Mouse (Mus musculus) lung, embryonic 16.5 days (tissue): ENCODE results near the gene Tmem102. TPM values are rescaled to one million over a fixed set of nuclear protein-coding genes. Genes with fewer than 3 reads are reported as not detected.

ENCODE experiments used
- ATAC-seq: fragments of 200-750 bp; cut with Nextera tagmentation; 2 replicates; pipeline ENCODE4 v1.8.0; 2017; ENCODE audit warnings: low read depth, mild to moderate bottlenecking, moderate library complexity
- H3K27ac ChIP-seq: fragments of 300-500 bp; sonication (generic); 2 replicates; pipeline ENCODE4 v1.5.1; 2014; ENCODE audit warnings: mild to moderate bottlenecking, control low read depth, low read length
- H3K27me3 ChIP-seq: fragments of 300-500 bp; sonication (generic); 2 replicates; pipeline ENCODE4 v1.6.1; 2014; ENCODE audit warnings: low read depth, low read length, mixed read lengths; ENCODE audit not compliant: control insufficient read depth, insufficient read depth
- H3K36me3 ChIP-seq: fragments of 300-500 bp; sonication (generic); 2 replicates; pipeline ENCODE4 v1.6.1; 2014; ENCODE audit warnings: low read length; ENCODE audit not compliant: control insufficient read depth, insufficient read depth
- H3K4me1 ChIP-seq: fragments of 300-500 bp; sonication (generic); replicated peaks from 2 replicates; pipeline ENCODE4 v1.6.1; 2014; ENCODE audit warnings: low read length, mixed read lengths; ENCODE audit not compliant: control insufficient read depth, insufficient read depth
- H3K4me2 ChIP-seq: fragments of 300-500 bp; sonication (generic); 2 replicates; pipeline ENCODE4 v1.6.1; 2014; ENCODE audit warnings: low read depth, low read length, control low read depth
- H3K4me3 ChIP-seq: fragments of 300-500 bp; sonication (generic); 2 replicates; pipeline ENCODE4 v1.5.1; 2014; ENCODE audit warnings: mild to moderate bottlenecking, low read length, control low read depth
- H3K9ac ChIP-seq: fragments of 300-500 bp; sonication (generic); 2 replicates; pipeline ENCODE4 v1.6.1; 2014; ENCODE audit warnings: low read length, control low read depth
- H3K9me3 ChIP-seq: fragments of 300-500 bp; sonication (generic); 2 replicates; pipeline ENCODE4 v1.6.1; 2016; ENCODE audit warnings: low read length; ENCODE audit not compliant: control insufficient read depth
- WGBS: fragments of 180-500 bp; shearing (Covaris S2); extraction: QIAGEN DNeasy Blood & Tissue Kit; methylation state at CpG from one replicate; pipeline ENCODE4 v1.1.7; 2014; 5-methylcytosine and 5-hydroxymethylcytosine counted together
- polyA plus RNA-seq: library from polyadenylated mRNA; unstranded; fragments of >200 nt; fragmentation: Nextera tagmentation; extraction: Ambion mirVana; gene quantifications from 2 replicates; pipeline ENCODE4 v1.2.1, GENCODE M21; 2015

Gene Tmem102
- polyA plus RNA-seq: 6.5 and 8.6 TPM in 2 replicates

GRCm38 (mm10) chr11:69804972-69805909 lies at the start of gene Tmem102:
TSS of gene Tmem102 (minus strand) at chr11:69805624.
- WGBS: 10% methylated on average over 29 of the region's 29 CpGs

GRCm38 (mm10) chr11:69854680-69855079 lies 49.3 kb upstream of the Tmem102 start:
- no peak for ATAC-seq
- H3K9ac ChIP-seq: no peak overlapping the region
- no peaks in the 10 kb centered on the region; the same call in 1 of the 2 replicates for H3K27me3 ChIP-seq
- H3K4me2 ChIP-seq: no peak overlapping the region
- no peaks in the 10 kb centered on the region for H3K9me3 ChIP-seq
- no peak overlapping the region for H3K27ac ChIP-seq
- no peaks in the 10 kb centered on the region for H3K4me1 ChIP-seq
- peaks cover 22% of the 10 kb centered on the region for H3K36me3 ChIP-seq
- no peak overlapping the region for H3K4me3 ChIP-seq
- 72% methylated on average over 10 of the region's 10 CpGs for WGBS

More at GRCm38 (mm10) chr11:69804972-69805909, at the start of gene Tmem102:
- H3K36me3 ChIP-seq: no peaks in the 10 kb centered on the region
- peak within 1 kb of the TSS; percentile 66 for H3K4me3 ChIP-seq
- peak within 1 kb of the TSS; percentile 75 for H3K9ac ChIP-seq
- peaks cover 3% of the 10 kb centered on the region; the same call in 1 of the 2 replicates for H3K9me3 ChIP-seq
- no peak within 1 kb of the TSS for H3K27ac ChIP-seq
- peak within 1 kb of the TSS; percentile 98 for H3K4me2 ChIP-seq
- H3K4me1 ChIP-seq: peaks cover 39% of the 10 kb centered on the region
- ATAC-seq: no peak
- peaks cover 30% of the 10 kb centered on the region for H3K27me3 ChIP-seq

GRCm38 (mm10) chr11:69853994-69854393 lies 48.6 kb upstream of the Tmem102 start:
- Histone ChIP-seq H3K9ac (no peak overlapping the region), H3K27me3 (no peaks in the 10 kb centered on the region; the same call in 1 of the 2 replicates), H3K36me3 (peaks cover 26% of the 10 kb centered on the region), H3K4me2 (no peak overlapping the region), H3K4me3 (no peak overlapping the region), H3K27ac (no peak overlapping the region), H3K9me3 (no peaks in the 10 kb centered on the region), H3K4me1 (no peaks in the 10 kb centered on the region)
- WGBS: 51% methylated on average over 7 of the region's 7 CpGs
- ATAC-seq: no peak

- H3K4me2 ChIP-seq: no peak overlapping the region
- H3K4me3 ChIP-seq: no peak overlapping the region
- WGBS: 66% methylated on average over 8 of the region's 8 CpGs
- H3K27ac ChIP-seq: peak overlapping the region; percentile 32; the same call in 1 of the 2 replicates
- no peak for ATAC-seq
- H3K27me3 ChIP-seq: no peaks in the 10 kb centered on the region
- H3K36me3 ChIP-seq: peaks cover 34% of the 10 kb centered on the region
- no peak overlapping the region for H3K9ac ChIP-seq
- no peaks in the 10 kb centered on the region for H3K9me3 ChIP-seq
- H3K4me1 ChIP-seq: peaks cover 10% of the 10 kb centered on the region
These were observed 45.3 kb upstream of the Tmem102 start for GRCm38 (mm10) chr11:69850754-69851153.

GRCm38 (mm10) chr11:69849884-69850283 lies 44.5 kb upstream of the Tmem102 start:
- Histone ChIP-seq H3K27me3 (no peaks in the 10 kb centered on the region), H3K4me2 (no peak overlapping the region), H3K27ac (no peak overlapping the region), H3K9ac (no peak overlapping the region), H3K4me3 (no peak overlapping the region), H3K9me3 (no peaks in the 10 kb centered on the region), H3K36me3 (peaks cover 34% of the 10 kb centered on the region), H3K4me1 (peaks cover 16% of the 10 kb centered on the region)
- 88% methylated on average over 15 of the region's 15 CpGs for WGBS
- ATAC-seq: no peak

GRCm38 (mm10) chr11:69849128-69849527 lies 43.7 kb upstream of the Tmem102 start:
- H3K27ac ChIP-seq: peak overlapping the region; percentile 18; the same call in 1 of the 2 replicates
- H3K9ac ChIP-seq: no peak overlapping the region
- no peaks in the 10 kb centered on the region for H3K27me3 ChIP-seq
- ATAC-seq: no peak
- no peak overlapping the region for H3K4me2 ChIP-seq
- H3K4me3 ChIP-seq: no peak overlapping the region
- H3K4me1 ChIP-seq: peaks cover 16% of the 10 kb centered on the region
- no peaks in the 10 kb centered on the region for H3K9me3 ChIP-seq
- H3K36me3 ChIP-seq: peaks cover 34% of the 10 kb centered on the region
- WGBS: 72% methylated on average over 9 of the region's 9 CpGs

GRCm38 (mm10) chr11:69848021-69848420 lies 42.6 kb upstream of the Tmem102 start:
- Histone ChIP-seq H3K4me2 (peak overlapping the region; percentile 96), H3K9me3 (no peaks in the 10 kb centered on the region), H3K4me1 (peaks cover 16% of the 10 kb centered on the region), H3K27me3 (no peaks in the 10 kb centered on the region), H3K9ac (no peak overlapping the region), H3K36me3 (peaks cover 34% of the 10 kb centered on the region), H3K27ac (no peak overlapping the region), H3K4me3 (no peak overlapping the region; the same call in 1 of the 2 replicates)
- ATAC-seq: no peak
- WGBS: 92% methylated on average over 6 of the region's 6 CpGs

- 9% methylated on average over 35 of the region's 37 CpGs for WGBS
- ATAC-seq: peak; percentile 58
- Histone ChIP-seq H3K4me2 (peak overlapping the region; percentile 96), H3K9me3 (no peaks in the 10 kb centered on the region), H3K4me1 (peaks cover 16% of the 10 kb centered on the region), H3K9ac (peak overlapping the region; percentile 80), H3K36me3 (peaks cover 33% of the 10 kb centered on the region), H3K27ac (peak overlapping the region; percentile 98), H3K27me3 (no peaks in the 10 kb centered on the region), H3K4me3 (peak overlapping the region; percentile 89)
These were observed 41.6 kb upstream of the Tmem102 start for GRCm38 (mm10) chr11:69846738-69847688.
